In the genomic region with DNA sequence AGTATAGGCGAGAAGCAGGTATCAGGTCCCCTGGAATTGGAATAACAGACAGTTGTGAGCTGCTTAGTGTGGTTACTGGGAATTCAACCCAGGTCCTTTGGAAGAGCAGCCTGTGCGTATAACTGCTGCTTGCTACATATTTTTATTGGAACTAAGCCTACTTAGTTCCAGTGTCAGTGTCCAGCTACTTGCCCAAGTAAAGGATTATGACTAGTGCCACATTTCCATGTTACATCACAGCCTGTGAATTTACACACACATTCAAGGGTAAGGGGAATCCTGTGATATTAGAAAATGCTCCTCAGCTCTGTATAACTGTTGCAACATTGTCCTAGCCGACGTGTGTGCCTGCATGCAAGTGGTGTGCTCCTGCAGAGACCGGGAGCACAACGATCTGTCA, we compare ENCODE assay signal across 30 mouse cellular contexts. TPM values are rescaled to one million over a fixed set of nuclear protein-coding genes. Genes with fewer than 3 reads are reported as not detected.
"Had no signal": no experiment of that assay in that cellular context is flagged by ENCODE, and none has a peak within 500 bp of the region (broad histone marks: within the 10 kb centered on the region; RNA-seq: fewer than 3 reads in every experiment).

No protein-coding gene starts in this region.

- H3K4me1 ChIP-seq: embryonic facial prominence, embryonic 10.5 days; embryonic facial prominence, embryonic 12.5 days; embryonic facial prominence, embryonic 13.5 days; embryonic facial prominence, embryonic 15.5 days; forebrain, embryonic 10.5 days; forebrain, embryonic 12.5 days; forebrain, embryonic 13.5 days; forebrain, embryonic 15.5 days had no signal

- H3K9ac ChIP-seq: embryonic facial prominence, embryonic 12.5 days; embryonic facial prominence, embryonic 13.5 days; embryonic facial prominence, embryonic 15.5 days; forebrain, embryonic 12.5 days; forebrain, embryonic 13.5 days; forebrain, embryonic 15.5 days; forebrain, postnatal 0 days had no signal

- H3K4me3 ChIP-seq: embryonic facial prominence, embryonic 10.5 days; embryonic facial prominence, embryonic 12.5 days; embryonic facial prominence, embryonic 13.5 days; embryonic facial prominence, embryonic 15.5 days; erythroblast, embryonic 14.5 days; forebrain, embryonic 10.5 days; forebrain, embryonic 12.5 days; forebrain, embryonic 13.5 days; forebrain, embryonic 15.5 days; gastrocnemius, adult 2 months; heart, adult 2 months had no signal

- DNase-seq: cerebellum, adult 2 months; cerebellum, adult 8-10 months; cerebellum, adult 9-10 months; cerebellum, adult 9-11 months; cerebellum, postnatal 10 days; cerebellum, postnatal 14 days; cerebellum, postnatal 25 days; cerebellum, postnatal 36 days; embryo, embryonic 11 days; forebrain, postnatal 0 days; gastrocnemius, adult 2 months; gastrocnemius, postnatal 10 days; gastrocnemius, postnatal 14 days; gastrocnemius, postnatal 25 days; gastrocnemius, postnatal 36 days; heart, adult 11 months; heart, adult 18-20 months; heart, adult 2 months had no signal

- H3K4me2 ChIP-seq: embryonic facial prominence, embryonic 12.5 days; embryonic facial prominence, embryonic 13.5 days; embryonic facial prominence, embryonic 15.5 days; forebrain, embryonic 12.5 days; forebrain, embryonic 13.5 days; forebrain, embryonic 15.5 days had no signal

- H3K27me3 ChIP-seq: embryonic facial prominence, embryonic 12.5 days; embryonic facial prominence, embryonic 13.5 days; embryonic facial prominence, embryonic 15.5 days; forebrain, embryonic 12.5 days; forebrain, embryonic 13.5 days; forebrain, embryonic 15.5 days had no signal

- H3K36me3 ChIP-seq: embryonic facial prominence, embryonic 12.5 days; embryonic facial prominence, embryonic 15.5 days; forebrain, embryonic 15.5 days had no signal

- H3K27ac ChIP-seq: embryonic facial prominence, embryonic 10.5 days; embryonic facial prominence, embryonic 12.5 days; embryonic facial prominence, embryonic 13.5 days; embryonic facial prominence, embryonic 15.5 days; forebrain, embryonic 10.5 days; forebrain, embryonic 12.5 days; forebrain, embryonic 13.5 days; forebrain, embryonic 15.5 days; gastrocnemius, adult 2 months; heart, adult 2 months had no signal

- H3K9me3 ChIP-seq: embryonic facial prominence, embryonic 10.5 days; embryonic facial prominence, embryonic 12.5 days; embryonic facial prominence, embryonic 15.5 days; forebrain, embryonic 13.5 days; forebrain, embryonic 15.5 days had no signal

- ATAC-seq: forebrain, embryonic 13.5 days; forebrain, embryonic 14.5 days; forebrain, embryonic 15.5 days; forebrain, embryonic 16.5 days; forebrain, postnatal 0 days had no signal

RNA-seq across cellular contexts. Expression of gene D630039A03Rik, which starts 21.2 kb away (rescaled TPM):
- polyA plus RNA-seq: erythroblast, embryonic 14.5 days; forebrain, embryonic 10.5 days; forebrain, embryonic 11.5 days; forebrain, embryonic 12.5 days; forebrain, embryonic 14.5 days; forebrain, embryonic 15.5 days; forebrain, embryonic 16.5 days; forebrain, postnatal 0 days had no signal
